Mouse (Mus musculus): ENCODE data around the gene Secisbp2l. TPM values are rescaled to one million over a fixed set of nuclear protein-coding genes. Genes with fewer than 3 reads are reported as not detected.

Secisbp2l gene
- polyA plus RNA-seq, 1 experiment from 2014 or later: 16.2 TPM

Other genes with a start within 250 kb of the Secisbp2l start
- gene Cep152, start 157.8 kb downstream of the Secisbp2l start, polyA plus RNA-seq (2016; fragmentation: Nextera tagmentation; extraction: Ambion mirVana): 10.0 and 11.1 TPM in 2 replicates
- 106 and 135 TPM in 2 replicates for gene Eid1, start 109.8 kb downstream of the Secisbp2l start, polyA plus RNA-seq (2016; fragmentation: Nextera tagmentation; extraction: Ambion mirVana)
- gene Shc4, start 58.7 kb downstream of the Secisbp2l start, polyA plus RNA-seq (2016; fragmentation: Nextera tagmentation; extraction: Ambion mirVana): 1.4 TPM in 2 replicates
- gene Galk2, start 76.2 kb upstream of the Secisbp2l start, polyA plus RNA-seq (2016; fragmentation: Nextera tagmentation; extraction: Ambion mirVana): 33.0 and 37.2 TPM in 2 replicates
- 88.0 and 93.5 TPM in 2 replicates for gene Cops2, start 76.3 kb upstream of the Secisbp2l start, polyA plus RNA-seq (2016; fragmentation: Nextera tagmentation; extraction: Ambion mirVana)